Comparison of ENCODE assay signal across 8 mouse cellular contexts in genomic region chrX:97431391-97431803, GRCm38 (mm10). TPM values are rescaled to one million over a fixed set of nuclear protein-coding genes. Genes with fewer than 3 reads are reported as not detected.
A peak's percentile ranks its signal among the peaks of the same experiment; 100 is the strongest.
DNase-seq lines count a peak whose midpoint lies in the region; ATAC-seq and TF ChIP-seq lines count a peak whose summit lies in the region.

No protein-coding gene starts in this region.

- H3K4me2 ChIP-seq in forebrain, embryonic 13.5 days: peak overlapping the region; percentile 54
- H3K4me2 ChIP-seq in liver, embryonic 13.5 days: 0 out of 2 replicates have a peak overlapping the region, but pooled peaks have one; percentile 14
- H3K4me2 ChIP-seq in neural tube, embryonic 11.5 days (ENCODE audit: low read depth): peak overlapping the region; percentile 31; the same call in 1 of the 2 replicates

- H3K27me3 ChIP-seq in MEL (ENCODE audit: control insufficient read depth in 1 of 2, insufficient read depth in 2 of 2, low read length in 2 of 2): no peaks in the 10 kb centered on the region
- no peaks in the 10 kb centered on the region for H3K27me3 ChIP-seq in forebrain, embryonic 13.5 days
- H3K27me3 ChIP-seq in liver, embryonic 13.5 days: no peaks in the 10 kb centered on the region
- no peaks in the 10 kb centered on the region for H3K27me3 ChIP-seq in neural tube, embryonic 11.5 days (ENCODE audit: control insufficient read depth, insufficient read depth, low read length)

- WGBS in forebrain, embryonic 13.5 days: 11% methylated on average over 6 of the region's 6 CpGs
- 14% methylated on average over 6 of the region's 6 CpGs for WGBS in liver, embryonic 13.5 days (ENCODE audit: insufficient replicate concordance)
- 17% methylated on average over 6 of the region's 6 CpGs for WGBS in neural tube, embryonic 11.5 days

- no peak for TF ChIP-seq POLR2A in MEL (IDR thresholded peaks at IDR 0.05; ENCODE audit: control insufficient read depth in 1 of 2, insufficient read depth in 1 of 2, low read depth in 1 of 2, low read length in 2 of 2, poor library complexity in 1 of 2)

- peak; percentile 68 for DNase-seq in MEL (ENCODE audit: low read depth, low spot score)
- peak; percentile 14 for DNase-seq in c-Kit-positive CD71-positive TER-119-negative erythroid progenitor cells, embryonic 14.5 days (ENCODE audit: low read depth)
- DNase-seq in heart, postnatal 14 days: peak; percentile 27 to 45
- peak; percentile 29 to 51 for DNase-seq in kidney, postnatal 4 days
- DNase-seq in liver, embryonic 13.5 days: peak; percentile 1
- DNase-seq in neural tube, embryonic 11.5 days (ENCODE audit: low spot score): peak; percentile 51
- peak; percentile 21 for DNase-seq in thymus, postnatal 0 days (ENCODE audit: low spot score)

- intact Hi-C loops in heart, postnatal 14 days (cut with DNase I): loop anchor here (10.0 kb wide), 1 partner anchor 1193 kb away; no protein-coding TSS in a partner anchor

- TF ChIP-seq RAD21 in MEL (IDR thresholded peaks at IDR 0.05; ENCODE audit: low read depth, low read length): peak; percentile 19

- TF ChIP-seq CTCF in MEL (IDR thresholded peaks at IDR 0.05 in 2 of 3, conservative IDR thresholded peaks at IDR 0.05 in 1 of 3; ENCODE audit: control insufficient read depth in 1 of 3, insufficient read depth in 1 of 3, low read depth in 2 of 3, low read length in 3 of 3, poor library complexity in 1 of 3, severe bottlenecking in 1 of 3): peak in 2 of 3 experiments; percentile 18 to 51; a peak in 4 of 6 replicates

- H3K9ac ChIP-seq in MEL (ENCODE audit: control insufficient read depth, low read depth, low read length, poor library complexity, severe bottlenecking): peak overlapping the region; percentile 58
- H3K9ac ChIP-seq in forebrain, embryonic 13.5 days: no peak overlapping the region
- H3K9ac ChIP-seq in liver, embryonic 13.5 days: no peak overlapping the region
- H3K9ac ChIP-seq in neural tube, embryonic 11.5 days (ENCODE audit: low read length): no peak overlapping the region

- no peak for TF ChIP-seq EP300 in MEL (IDR thresholded peaks at IDR 0.05; ENCODE audit: low read depth in 1 of 2, low read length in 2 of 2)

- no peaks in the 10 kb centered on the region for H3K4me1 ChIP-seq in MEL (ENCODE audit: control insufficient read depth in 1 of 2, insufficient read depth in 2 of 2, low read length in 2 of 2)
- no peaks in the 10 kb centered on the region for H3K4me1 ChIP-seq in forebrain, embryonic 13.5 days
- H3K4me1 ChIP-seq in liver, embryonic 13.5 days (replicated peaks): no peaks in the 10 kb centered on the region
- H3K4me1 ChIP-seq in neural tube, embryonic 11.5 days (ENCODE audit: control insufficient read depth, insufficient read depth, low read length): no peaks in the 10 kb centered on the region

- H3K9me3 ChIP-seq in MEL (replicated peaks; ENCODE audit: insufficient read depth, low read length): no peaks in the 10 kb centered on the region
- no peaks in the 10 kb centered on the region for H3K9me3 ChIP-seq in forebrain, embryonic 13.5 days (replicated peaks)
- no peaks in the 10 kb centered on the region for H3K9me3 ChIP-seq in liver, embryonic 13.5 days (replicated peaks)
- H3K9me3 ChIP-seq in neural tube, embryonic 11.5 days (ENCODE audit: control insufficient read depth, low read length): no peaks in the 10 kb centered on the region

- no peaks in the 10 kb centered on the region for H3K36me3 ChIP-seq in MEL (ENCODE audit: control insufficient read depth in 1 of 2, insufficient read depth in 2 of 2, low read length in 2 of 2)
- no peaks in the 10 kb centered on the region for H3K36me3 ChIP-seq in forebrain, embryonic 13.5 days (ENCODE audit: poor library complexity, severe bottlenecking)
- H3K36me3 ChIP-seq in liver, embryonic 13.5 days: no peaks in the 10 kb centered on the region
- H3K36me3 ChIP-seq in neural tube, embryonic 11.5 days (ENCODE audit: control insufficient read depth, insufficient read depth, low read length): no peaks in the 10 kb centered on the region

- no peak overlapping the region for H3K27ac ChIP-seq in MEL (ENCODE audit: control insufficient read depth, low read depth, low read length)
- H3K27ac ChIP-seq in forebrain, embryonic 13.5 days: no peak overlapping the region
- H3K27ac ChIP-seq in liver, embryonic 13.5 days: no peak overlapping the region
- H3K27ac ChIP-seq in neural tube, embryonic 11.5 days (ENCODE audit: low read depth, low read length): no peak overlapping the region

- H3K79me2 ChIP-seq in MEL (ENCODE audit: control insufficient read depth, insufficient read depth, low read length, poor library complexity): no peaks in the 10 kb centered on the region

- ATAC-seq in forebrain, embryonic 13.5 days: peak; percentile 84
- ATAC-seq in liver, embryonic 13.5 days (ENCODE audit: low read depth): no peak
- ATAC-seq in neural tube, embryonic 11.5 days (ENCODE audit: insufficient read depth, low FRiP score, low TSS enrichment): peak; percentile 72; the same call in 1 of the 2 replicates

- peak overlapping the region; percentile 67 to 73 for H3K4me3 ChIP-seq in MEL (ENCODE audit: control insufficient read depth in 1 of 2, insufficient read depth in 1 of 2, low read depth in 2 of 2, low read length in 2 of 2)
- peak overlapping the region; percentile 35 for H3K4me3 ChIP-seq in forebrain, embryonic 13.5 days
- peak overlapping the region; percentile 36 for H3K4me3 ChIP-seq in liver, embryonic 13.5 days (replicated peaks)
- peak overlapping the region; percentile 26 for H3K4me3 ChIP-seq in neural tube, embryonic 11.5 days (ENCODE audit: low read depth, low read length)

TF ChIP-seq in MEL, 35 proteins besides CTCF, POLR2A, EP300 and RAD21:
- TF ChIP-seq KAT2A (conservative IDR thresholded peaks at IDR 0.05; ENCODE audit: low read depth, low read length): no peak
- TF ChIP-seq SMC3 (IDR thresholded peaks at IDR 0.05; ENCODE audit: low read depth, low read length): peak; percentile 57
- peak; percentile 38 for TF ChIP-seq ZC3H11A (IDR thresholded peaks at IDR 0.05; ENCODE audit: low read depth, low read length)

RNA-seq across cellular contexts. Expression of gene Eda2r, which starts 54.4 kb away (rescaled TPM):
- total RNA-seq in MEL (2012; rRNA removed): not detected in 2 replicates
- polyA plus RNA-seq in MEL (2012; ENCODE audit: insufficient read depth in 1 of 2, insufficient read length in 2 of 2, low read depth in 1 of 2, low replicate concordance in 2 of 2, missing spikeins in 1 of 2): not detected
- polyA plus RNA-seq in forebrain, embryonic 13.5 days (2015; fragmentation: Nextera tagmentation; extraction: Ambion mirVana): 1.4 and 1.5 TPM in 2 replicates
- total RNA-seq in heart, postnatal 14 days (2021): 1 to 10 TPM; 5.1 to 5.5 TPM
- 0.13 and 0.22 TPM in 2 replicates for polyA plus RNA-seq in liver, embryonic 13.5 days (2015; fragmentation: Nextera tagmentation; extraction: Ambion mirVana)
- polyA plus RNA-seq in neural tube, embryonic 11.5 days (2014; fragmentation: Nextera tagmentation; extraction: Ambion mirVana): 0.95 and 1.0 TPM in 2 replicates
- polyA plus RNA-seq in thymus, postnatal 0 days (2015; fragmentation: Nextera tagmentation; extraction: Ambion mirVana): 0.55 and 0.68 TPM in 2 replicates

Comparison
In these comparisons a context has a peak if more than half of its experiments do, and no peak if none do; other contexts are left out.
1. DNase-seq: peak in every context shown above with its lines; median percentile 68 in MEL; 51 in neural tube, embryonic 11.5 days; 40 in kidney, postnatal 4 days; 36 in heart, postnatal 14 days; 21 in thymus, postnatal 0 days; 14 in c-Kit-positive CD71-positive TER-119-negative erythroid progenitor cells, embryonic 14.5 days; 1 in liver, embryonic 13.5 days.